Mouse (Mus musculus) kidney, embryonic 15.5 days (tissue): ENCODE measurements at regions not wholly inside any gene's neighbourhood (a gene's known extent, or its start where the extent isn't known, plus 50 kb on each side); places are given as distances from the start of the nearest gene placed in this dataset.

Source experiments
- ATAC-seq: fragments of 200-750 bp; cut with Nextera tagmentation; replicated peaks from 2 replicates; pipeline ENCODE4 v1.8.0; 2017; ENCODE audit warnings: moderate TSS enrichment; ENCODE audit not compliant: low FRiP score
- H3K27ac ChIP-seq: fragments of 300-500 bp; sonication (generic); 2 replicates; pipeline ENCODE4 v1.5.1; 2015; ENCODE audit warnings: mild to moderate bottlenecking, inconsistent platforms
- H3K27me3 ChIP-seq: fragments of 300-500 bp; sonication (generic); 2 replicates; pipeline ENCODE4 v1.6.1; 2015; ENCODE audit warnings: inconsistent platforms
- H3K36me3 ChIP-seq: fragments of 300-500 bp; sonication (generic); 2 replicates; pipeline ENCODE4 v1.6.1; 2015; ENCODE audit warnings: inconsistent platforms
- H3K4me1 ChIP-seq: fragments of 300-500 bp; sonication (generic); 2 replicates; pipeline ENCODE4 v1.6.1; 2015; ENCODE audit warnings: inconsistent platforms
- H3K4me2 ChIP-seq: fragments of 300-500 bp; sonication (generic); 2 replicates; pipeline ENCODE4 v1.6.1; 2015; ENCODE audit warnings: moderate library complexity, mild to moderate bottlenecking, inconsistent platforms
- H3K4me3 ChIP-seq: fragments of 300-500 bp; sonication (generic); replicated peaks from 2 replicates; pipeline ENCODE4 v1.5.1; 2015; ENCODE audit warnings: mild to moderate bottlenecking, inconsistent platforms
- H3K9ac ChIP-seq: fragments of 300-500 bp; sonication (generic); 2 replicates; pipeline ENCODE4 v1.6.1; 2015; ENCODE audit warnings: mild to moderate bottlenecking, inconsistent platforms
- H3K9me3 ChIP-seq: fragments of 300-500 bp; sonication (generic); replicated peaks from 2 replicates; pipeline ENCODE4 v1.6.1; 2016; ENCODE audit warnings: inconsistent platforms
- WGBS: fragments of 180-500 bp; shearing (Covaris S2); methylation state at CpG from one replicate; pipeline ENCODE4 v1.1.7; 2015; ENCODE audit warnings: mixed read lengths; 5-methylcytosine and 5-hydroxymethylcytosine counted together

- ATAC-seq, result no peak
- WGBS, result 70% methylated on average over 4 of the region's 4 CpGs
These were observed 153.6 kb upstream of the Pou3f3 start for GRCm38 (mm10) chr1:42541991-42542390.

GRCm38 (mm10) chr1:42542846-42543549, 152.6 kb upstream of the Pou3f3 start:
- peak; percentile 57 for ATAC-seq
- H3K36me3 ChIP-seq, result no peaks in the 10 kb centered on the region
- H3K27me3 ChIP-seq, result no peaks in the 10 kb centered on the region
- no peaks in the 10 kb centered on the region for H3K9me3 ChIP-seq
- H3K27ac ChIP-seq, result no peak overlapping the region
- H3K4me1 ChIP-seq, result peaks cover 28% of the 10 kb centered on the region
- 46% methylated on average over 15 of the region's 15 CpGs for WGBS
- H3K9ac ChIP-seq, result no peak overlapping the region
- no peak overlapping the region for H3K4me2 ChIP-seq
- H3K4me3 ChIP-seq, result no peak overlapping the region

More at GRCm38 (mm10) chr1:42541991-42542390, 153.6 kb upstream of the Pou3f3 start:
- no peak overlapping the region for H3K4me3 ChIP-seq
- H3K27me3 ChIP-seq, result no peaks in the 10 kb centered on the region
- no peak overlapping the region for H3K4me2 ChIP-seq
- no peak overlapping the region for H3K9ac ChIP-seq
- H3K4me1 ChIP-seq, result peaks cover 28% of the 10 kb centered on the region
- H3K9me3 ChIP-seq, result no peaks in the 10 kb centered on the region
- no peaks in the 10 kb centered on the region for H3K36me3 ChIP-seq
- no peak overlapping the region for H3K27ac ChIP-seq

- H3K27me3 ChIP-seq, result no peaks in the 10 kb centered on the region
- H3K4me1 ChIP-seq, result 0 out of 2 replicates have a peak, but pooled peaks cover 4% of the 10 kb centered on the region
- H3K9me3 ChIP-seq, result no peaks in the 10 kb centered on the region
- WGBS, result 88% methylated on average over 3 of the region's 3 CpGs
- no peak overlapping the region for H3K27ac ChIP-seq
- H3K9ac ChIP-seq, result no peak overlapping the region
- H3K4me3 ChIP-seq, result no peak overlapping the region
- no peaks in the 10 kb centered on the region for H3K36me3 ChIP-seq
- ATAC-seq, result no peak
- H3K4me2 ChIP-seq, result no peak overlapping the region
These were observed 148.7 kb upstream of the Pou3f3 start for GRCm38 (mm10) chr1:42546879-42547278.

GRCm38 (mm10) chr1:42557301-42557700, 138.3 kb upstream of the Pou3f3 start:
- Histone ChIP-seq H3K4me3 (no peak overlapping the region), H3K9me3 (no peaks in the 10 kb centered on the region), H3K9ac (no peak overlapping the region), H3K27ac (no peak overlapping the region), H3K36me3 (no peaks in the 10 kb centered on the region), H3K4me2 (no peak overlapping the region), H3K4me1 (no peaks in the 10 kb centered on the region), H3K27me3 (no peaks in the 10 kb centered on the region)
- 85% methylated on average over 2 of the region's 2 CpGs for WGBS
- no peak for ATAC-seq

- ATAC-seq, result no peak
These were observed 127.9 kb upstream of the Pou3f3 start for GRCm38 (mm10) chr1:42567640-42568039.

GRCm38 (mm10) chr1:42585191-42585590, 110.4 kb upstream of the Pou3f3 start:
- H3K4me2 ChIP-seq, result no peak overlapping the region
- no peak for ATAC-seq
- H3K4me1 ChIP-seq, result 0 out of 2 replicates have a peak, but pooled peaks cover 5% of the 10 kb centered on the region
- no peak overlapping the region for H3K4me3 ChIP-seq
- no peaks in the 10 kb centered on the region for H3K36me3 ChIP-seq
- 94% methylated on average over 3 of the region's 3 CpGs for WGBS
- no peak overlapping the region for H3K9ac ChIP-seq
- no peaks in the 10 kb centered on the region for H3K9me3 ChIP-seq
- H3K27ac ChIP-seq, result no peak overlapping the region
- no peaks in the 10 kb centered on the region for H3K27me3 ChIP-seq

More at GRCm38 (mm10) chr1:42567640-42568039, 127.9 kb upstream of the Pou3f3 start:
- no peaks in the 10 kb centered on the region for H3K27me3 ChIP-seq
- no peak overlapping the region for H3K4me3 ChIP-seq
- no peaks in the 10 kb centered on the region for H3K4me1 ChIP-seq
- WGBS, result 80% methylated on average over 6 of the region's 6 CpGs
- H3K9me3 ChIP-seq, result no peaks in the 10 kb centered on the region
- H3K9ac ChIP-seq, result no peak overlapping the region
- H3K36me3 ChIP-seq, result no peaks in the 10 kb centered on the region
- H3K4me2 ChIP-seq, result no peak overlapping the region
- no peak overlapping the region for H3K27ac ChIP-seq

GRCm38 (mm10) chr1:42588499-42588898, 107.1 kb upstream of the Pou3f3 start:
- 29% methylated on average over 10 of the region's 10 CpGs for WGBS
- Histone ChIP-seq H3K9ac (no peak overlapping the region), H3K4me2 (no peak overlapping the region), H3K27me3 (no peaks in the 10 kb centered on the region), H3K36me3 (no peaks in the 10 kb centered on the region), H3K4me1 (0 out of 2 replicates have a peak, but pooled peaks cover 5% of the 10 kb centered on the region), H3K4me3 (no peak overlapping the region), H3K9me3 (no peaks in the 10 kb centered on the region), H3K27ac (no peak overlapping the region)
- no peak for ATAC-seq

- Histone ChIP-seq H3K27ac (no peak overlapping the region), H3K9ac (no peak overlapping the region), H3K36me3 (no peaks in the 10 kb centered on the region), H3K4me3 (no peak overlapping the region), H3K27me3 (no peaks in the 10 kb centered on the region), H3K4me1 (0 out of 2 replicates have a peak, but pooled peaks cover 5% of the 10 kb centered on the region), H3K4me2 (no peak overlapping the region), H3K9me3 (no peaks in the 10 kb centered on the region)
- no peak; the same call in 1 of the 2 replicates for ATAC-seq
- 44% methylated on average over 7 of the region's 7 CpGs for WGBS
These were observed 106.1 kb upstream of the Pou3f3 start for GRCm38 (mm10) chr1:42589442-42589841.

GRCm38 (mm10) chr1:42591855-42592254, 103.7 kb upstream of the Pou3f3 start:
- H3K4me2 ChIP-seq, result no peak overlapping the region
- ATAC-seq, result no peak
- no peaks in the 10 kb centered on the region for H3K36me3 ChIP-seq
- no peak overlapping the region for H3K27ac ChIP-seq
- no peaks in the 10 kb centered on the region for H3K9me3 ChIP-seq
- H3K4me1 ChIP-seq, result 0 out of 2 replicates have a peak, but pooled peaks cover 5% of the 10 kb centered on the region
- 70% methylated on average over 1 of the region's 1 CpGs for WGBS
- H3K4me3 ChIP-seq, result no peak overlapping the region
- no peak overlapping the region for H3K9ac ChIP-seq
- no peaks in the 10 kb centered on the region for H3K27me3 ChIP-seq

GRCm38 (mm10) chr1:42597065-42597464, 98.5 kb upstream of the Pou3f3 start:
- ATAC-seq, result no peak
- 73% methylated on average over 4 of the region's 4 CpGs for WGBS
- no peaks in the 10 kb centered on the region for H3K4me1 ChIP-seq
- no peak overlapping the region for H3K27ac ChIP-seq
- H3K4me3 ChIP-seq, result no peak overlapping the region
- H3K36me3 ChIP-seq, result no peaks in the 10 kb centered on the region
- H3K4me2 ChIP-seq, result no peak overlapping the region
- no peaks in the 10 kb centered on the region for H3K9me3 ChIP-seq
- no peak overlapping the region for H3K9ac ChIP-seq
- H3K27me3 ChIP-seq, result no peaks in the 10 kb centered on the region

GRCm38 (mm10) chr1:42599238-42599637, 96.3 kb upstream of the Pou3f3 start:
- no peak overlapping the region for H3K27ac ChIP-seq
- H3K9ac ChIP-seq, result no peak overlapping the region
- 88% methylated on average over 6 of the region's 6 CpGs for WGBS

GRCm38 (mm10) chr1:42606251-42606650, 89.3 kb upstream of the Pou3f3 start:
- Histone ChIP-seq H3K27ac (no peak overlapping the region), H3K4me1 (no peaks in the 10 kb centered on the region), H3K27me3 (no peaks in the 10 kb centered on the region), H3K36me3 (no peaks in the 10 kb centered on the region), H3K4me3 (no peak overlapping the region), H3K4me2 (no peak overlapping the region), H3K9me3 (no peaks in the 10 kb centered on the region), H3K9ac (no peak overlapping the region)
- 88% methylated on average over 7 of the region's 7 CpGs for WGBS
- ATAC-seq, result no peak

More at GRCm38 (mm10) chr1:42599238-42599637, 96.3 kb upstream of the Pou3f3 start:
- no peaks in the 10 kb centered on the region for H3K27me3 ChIP-seq
- no peaks in the 10 kb centered on the region for H3K36me3 ChIP-seq
- no peak for ATAC-seq
- H3K4me2 ChIP-seq, result no peak overlapping the region
- H3K4me1 ChIP-seq, result no peaks in the 10 kb centered on the region
- no peak overlapping the region for H3K4me3 ChIP-seq
- H3K9me3 ChIP-seq, result no peaks in the 10 kb centered on the region
